Mouse (Mus musculus): ENCODE measurements around the gene Apol8.

DNA sequence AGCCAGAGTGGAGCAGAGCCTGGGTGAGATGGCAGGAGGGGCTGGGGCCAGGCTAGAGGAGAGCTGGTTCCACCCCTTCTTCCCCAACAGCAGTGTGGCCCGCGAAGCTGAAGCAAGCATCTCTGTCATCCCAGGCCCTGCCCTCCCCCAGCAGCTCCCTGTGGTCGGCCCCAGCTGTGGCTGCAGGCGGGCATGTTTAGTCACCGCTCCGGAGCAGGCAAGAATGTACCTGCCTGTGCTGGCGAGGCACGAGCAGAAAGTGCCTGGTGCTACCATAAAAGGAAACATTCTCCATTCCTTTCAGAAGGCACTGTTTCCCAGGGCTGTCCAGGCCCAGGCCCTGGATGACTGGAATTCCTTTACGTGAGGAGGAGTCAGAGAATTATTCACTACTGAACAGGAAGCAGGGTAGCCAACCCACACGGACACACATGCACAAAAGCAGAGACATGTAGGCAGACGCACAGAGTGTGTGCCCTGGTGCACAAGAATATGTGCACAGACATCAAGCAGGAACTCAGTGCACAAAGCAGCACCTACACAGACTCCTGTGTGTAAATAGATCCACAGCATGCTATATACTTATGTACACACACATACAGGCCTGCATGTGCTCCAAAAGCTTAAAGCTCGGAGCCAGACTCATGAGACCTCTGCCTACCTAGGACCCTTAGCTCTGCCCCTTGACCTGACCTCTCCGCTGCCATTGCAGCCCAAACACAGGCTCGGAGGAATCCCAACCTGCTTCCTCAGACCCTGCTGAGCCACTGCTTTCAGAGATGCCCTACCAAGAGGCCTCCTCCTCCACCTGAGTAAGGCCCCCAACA lies 42.1 kb upstream of the Apol8 start:
- TF ChIP-seq CTCF (IDR thresholded peaks at IDR 0.05; ENCODE audit: low read depth) (no peak), EP300 (IDR thresholded peaks at IDR 0.05; ENCODE audit: low read depth) (no peak)

Measured in liver, postnatal 0 days (tissue).